Mouse (Mus musculus): ENCODE results near the gene Rragd.
A peak's percentile ranks its signal among the peaks of the same experiment; 100 is the strongest.
"Not testable (repeated sequence)": the region's sequence is repeated elsewhere in the genome, so short reads cannot be mapped to it uniquely, and the experiment has no call there.

Gene Rragd

GRCm38 (mm10) chr4:32982716-32983175 lies at the start of gene Rragd:
Gene Rragd, plus strand, starts transcription at chr4:32983037.
- peak; percentile 74 for DNase-seq (ENCODE audit: low read depth, low spot score)

- no peak for DNase-seq (ENCODE audit: low read depth, low spot score)
These were observed 46.0 kb upstream of the Rragd start for GRCm38 (mm10) chr4:32936762-32937341.

GRCm38 (mm10) chr4:32939521-32939920 lies 43.3 kb upstream of the Rragd start:
- DNase-seq (ENCODE audit: low read depth, low spot score) = peak; percentile 33

GRCm38 (mm10) chr4:32939964-32940363 lies 42.9 kb upstream of the Rragd start:
- DNase-seq (ENCODE audit: low read depth, low spot score) = peak; percentile 36

GRCm38 (mm10) chr4:32940984-32941383 lies 41.9 kb upstream of the Rragd start:
- DNase-seq (ENCODE audit: low read depth, low spot score) = peak; percentile 41

GRCm38 (mm10) chr4:32947631-32948030 lies 35.2 kb upstream of the Rragd start:
- DNase-seq (ENCODE audit: low read depth, low spot score) = no peak

GRCm38 (mm10) chr4:32948696-32949095 lies 34.1 kb upstream of the Rragd start:
- peak; percentile 57 for DNase-seq (ENCODE audit: low read depth, low spot score)

- DNase-seq (ENCODE audit: low read depth, low spot score) = peak; percentile 89
These were observed 32.3 kb upstream of the Rragd start, which contains the start of gene Ankrd6 for GRCm38 (mm10) chr4:32950356-32951034. Gene Ankrd6, minus strand, starts transcription at chr4:32950841.

- peak; percentile 66 for DNase-seq (ENCODE audit: low read depth, low spot score)
These were observed 31.5 kb upstream of the Rragd start for GRCm38 (mm10) chr4:32951035-32951940.

- no peak for DNase-seq (ENCODE audit: low read depth, low spot score)
These were observed 30.2 kb upstream of the Rragd start for GRCm38 (mm10) chr4:32952681-32953080.

- DNase-seq (ENCODE audit: low read depth, low spot score) = no peak
These were observed 26.4 kb upstream of the Rragd start for GRCm38 (mm10) chr4:32956423-32956822.

- no peak for DNase-seq (ENCODE audit: low read depth, low spot score)
These were observed 21.4 kb upstream of the Rragd start for GRCm38 (mm10) chr4:32961394-32961793.

GRCm38 (mm10) chr4:32964619-32965018 lies 18.2 kb upstream of the Rragd start:
- DNase-seq (ENCODE audit: low read depth, low spot score) = not testable (repeated sequence)

GRCm38 (mm10) chr4:32977331-32977730 lies 5.5 kb upstream of the Rragd start:
- DNase-seq (ENCODE audit: low read depth, low spot score) = no peak

GRCm38 (mm10) chr4:32980061-32980460 lies 2.8 kb upstream of the Rragd start:
- no peak for DNase-seq (ENCODE audit: low read depth, low spot score)

- no peak for DNase-seq (ENCODE audit: low read depth, low spot score)
These were observed 1.2 kb upstream of the Rragd start for GRCm38 (mm10) chr4:32981617-32982016.

GRCm38 (mm10) chr4:32982041-32982715 lies 659 bp upstream of the Rragd start:
- peak; percentile 74 for DNase-seq (ENCODE audit: low read depth, low spot score)

- peak; percentile 85 for DNase-seq (ENCODE audit: low read depth, low spot score)
These were observed 629 bp downstream of the Rragd start for GRCm38 (mm10) chr4:32983176-32984155.

GRCm38 (mm10) chr4:32984242-32984641 lies 1.4 kb downstream of the Rragd start:
- DNase-seq (ENCODE audit: low read depth, low spot score) = peak; percentile 54
